Comparison of ENCODE assay signal across 9 mouse cellular contexts in genomic region chr7:44495086-44495485, GRCm38 (mm10). TPM values are rescaled to one million over a fixed set of nuclear protein-coding genes. Genes with fewer than 3 reads are reported as not detected.
DNase-seq lines count a peak whose midpoint lies in the region; ATAC-seq and TF ChIP-seq lines count a peak whose summit lies in the region.
"Had no signal": no experiment of that assay in that cellular context is flagged by ENCODE, and none has a peak within 500 bp of the region (broad histone marks: within the 10 kb centered on the region; RNA-seq: fewer than 3 reads in every experiment).

No protein-coding gene starts in this region.

- peaks cover 40% of the 10 kb centered on the region for H3K36me3 ChIP-seq in embryonic facial prominence, embryonic 12.5 days
- H3K36me3 ChIP-seq in hindbrain, embryonic 16.5 days (ENCODE audit: control insufficient read depth, insufficient read depth, low read length), result peaks cover 25% of the 10 kb centered on the region
- H3K36me3 ChIP-seq in neural tube, embryonic 12.5 days, result peaks cover 34% of the 10 kb centered on the region

- peaks cover 12% of the 10 kb centered on the region for H3K4me1 ChIP-seq in embryonic facial prominence, embryonic 12.5 days
- peaks cover 18% of the 10 kb centered on the region for H3K4me1 ChIP-seq in hindbrain, embryonic 16.5 days (ENCODE audit: control insufficient read depth, insufficient read depth, low read depth, low read length)
- H3K4me1 ChIP-seq in neural tube, embryonic 12.5 days, result peaks cover 18% of the 10 kb centered on the region

- H3K27me3 ChIP-seq in embryonic facial prominence, embryonic 12.5 days, result no peaks in the 10 kb centered on the region
- no peaks in the 10 kb centered on the region for H3K27me3 ChIP-seq in hindbrain, embryonic 16.5 days (replicated peaks; ENCODE audit: control insufficient read depth, insufficient read depth, low read length)
- 0 out of 2 replicates have a peak, but pooled peaks cover 2% of the 10 kb centered on the region for H3K27me3 ChIP-seq in neural tube, embryonic 12.5 days (replicated peaks)

- peak overlapping the region; percentile 68 for H3K4me2 ChIP-seq in embryonic facial prominence, embryonic 12.5 days (replicated peaks)
- H3K4me2 ChIP-seq in hindbrain, embryonic 16.5 days (ENCODE audit: low read length), result peak overlapping the region; percentile 76
- H3K4me2 ChIP-seq in neural tube, embryonic 12.5 days (replicated peaks), result peak overlapping the region; percentile 85

- no peaks in the 10 kb centered on the region for H3K9me3 ChIP-seq in embryonic facial prominence, embryonic 12.5 days
- no peaks in the 10 kb centered on the region for H3K9me3 ChIP-seq in hindbrain, embryonic 16.5 days (ENCODE audit: control insufficient read depth, low read length)
- H3K9me3 ChIP-seq in neural tube, embryonic 12.5 days, result no peaks in the 10 kb centered on the region

- DNase-seq in layer of hippocampus, adult 2 months (ENCODE audit: low spot score in 2 of 2), result no peak
- no peak for DNase-seq in layer of hippocampus, postnatal 36 days
- DNase-seq in ovary, adult 18-20 months (ENCODE audit: low spot score), result no peak
- DNase-seq: gastrocnemius, postnatal 14 days had no signal

- H3K27ac ChIP-seq in layer of hippocampus, adult 2 months, result peak overlapping the region; percentile 99
- H3K27ac ChIP-seq in embryonic facial prominence, embryonic 12.5 days, result no peak overlapping the region
- H3K27ac ChIP-seq in hindbrain, embryonic 16.5 days (ENCODE audit: low read depth, low read length), result no peak overlapping the region
- no peak overlapping the region for H3K27ac ChIP-seq in neural tube, embryonic 12.5 days

- WGBS in embryonic facial prominence, embryonic 12.5 days, result 86% methylated on average over 7 of the region's 7 CpGs
- WGBS in hindbrain, embryonic 16.5 days, result 71% methylated on average over 7 of the region's 7 CpGs
- 87% methylated on average over 7 of the region's 7 CpGs for WGBS in neural tube, embryonic 12.5 days

- H3K9ac ChIP-seq in embryonic facial prominence, embryonic 12.5 days, result peak overlapping the region; percentile 74; the same call in 1 of the 2 replicates
- H3K9ac ChIP-seq in hindbrain, embryonic 16.5 days (ENCODE audit: low read depth, low read length), result no peak overlapping the region; the same call in 1 of the 2 replicates
- H3K9ac ChIP-seq in neural tube, embryonic 12.5 days, result peak overlapping the region; percentile 84

- peak overlapping the region; percentile 73 for H3K4me3 ChIP-seq in layer of hippocampus, adult 2 months
- peak overlapping the region; percentile 68; the same call in 1 of the 2 replicates for H3K4me3 ChIP-seq in embryonic facial prominence, embryonic 12.5 days
- peak overlapping the region; percentile 76 for H3K4me3 ChIP-seq in hindbrain, embryonic 16.5 days (ENCODE audit: low read length)
- H3K4me3 ChIP-seq in neural tube, embryonic 12.5 days, result no peak overlapping the region

- TF ChIP-seq CTCF in layer of hippocampus, adult 2 months (conservative IDR thresholded peaks at IDR 0.05), result no peak

- no peak for ATAC-seq in embryonic facial prominence, embryonic 12.5 days (ENCODE audit: insufficient number of reproducible peaks, insufficient read depth, low FRiP score, low TSS enrichment)
- no peak for ATAC-seq in hindbrain, embryonic 16.5 days
- ATAC-seq in neural tube, embryonic 12.5 days (ENCODE audit: low FRiP score, low read depth), result no peak
- no peak for ATAC-seq in erythroid progenitor cell, adult 5-6 weeks (replicated peaks; ENCODE audit: low FRiP score, poor library complexity, severe bottlenecking)
- no peak for ATAC-seq in inflammation-experienced regulatory T-cells, adult 6 months

RNA-seq across cellular contexts. Expression of gene Emc10, which starts 1.2 kb away (rescaled TPM):
- total RNA-seq in layer of hippocampus, adult 2 months (2021), result 100 to 1,000 TPM; 210 to 220 TPM
- total RNA-seq in layer of hippocampus, postnatal 36 days (2021), result 100 to 1,000 TPM; 205 to 215 TPM
- polyA plus RNA-seq in embryonic facial prominence, embryonic 12.5 days (2016; fragmentation: Nextera tagmentation; extraction: Ambion mirVana), result 121 and 124 TPM in 2 replicates
- polyA plus RNA-seq in hindbrain, embryonic 16.5 days (2015; fragmentation: Nextera tagmentation; extraction: Ambion mirVana), result 145 and 150 TPM in 2 replicates
- polyA plus RNA-seq in neural tube, embryonic 12.5 days (2016; fragmentation: Nextera tagmentation; extraction: Ambion mirVana), result 135 and 136 TPM in 2 replicates
- total RNA-seq in erythroid progenitor cell, adult 5-6 weeks (2015; ENCODE audit: low replicate concordance), result 81.7 and 90.1 TPM in 2 replicates
- total RNA-seq in erythroid progenitor cell, adult 5-6 weeks (2017; ENCODE audit: low replicate concordance), result 43.7 and 56.1 TPM in 2 replicates
- polyA plus RNA-seq in inflammation-experienced regulatory T-cells, adult 6 months (2017; shearing (Covaris generic)), result 10 to 100 TPM; 21.0 to 22.5 (median 22.3) TPM

RNA-seq across cellular contexts. Expression of gene Fam71e1, which starts 1.3 kb away (rescaled TPM):
- total RNA-seq in layer of hippocampus, adult 2 months (2021), result 10 to 100 TPM; 19.3 to 23.4 TPM
- total RNA-seq in layer of hippocampus, postnatal 36 days (2021), result 10 to 100 TPM; 14.3 to 15.7 TPM
- 20.2 and 22.5 TPM in 2 replicates for polyA plus RNA-seq in embryonic facial prominence, embryonic 12.5 days (2016; fragmentation: Nextera tagmentation; extraction: Ambion mirVana)
- polyA plus RNA-seq in hindbrain, embryonic 16.5 days (2015; fragmentation: Nextera tagmentation; extraction: Ambion mirVana), result 20.4 and 23.7 TPM in 2 replicates
- polyA plus RNA-seq in neural tube, embryonic 12.5 days (2016; fragmentation: Nextera tagmentation; extraction: Ambion mirVana), result 26.3 and 28.1 TPM in 2 replicates
- not detected in 2 replicates for total RNA-seq in erythroid progenitor cell, adult 5-6 weeks (2015; ENCODE audit: low replicate concordance)
- total RNA-seq in erythroid progenitor cell, adult 5-6 weeks (2017; ENCODE audit: low replicate concordance), result not detected in 2 replicates
- 1 to 10 TPM; 2.7 to 5.2 (median 3.9) TPM for polyA plus RNA-seq in inflammation-experienced regulatory T-cells, adult 6 months (2017; shearing (Covaris generic))

RNA-seq across cellular contexts. Expression of gene Josd2, which starts 27.3 kb away (rescaled TPM):
- 10 to 100 TPM; 91.3 to 92.0 TPM for total RNA-seq in layer of hippocampus, adult 2 months (2021)
- total RNA-seq in layer of hippocampus, postnatal 36 days (2021), result 100 to 1,000 TPM in 1 of 2 experiments, 10 to 100 TPM in 1; 94.5 to 102 TPM
- polyA plus RNA-seq in embryonic facial prominence, embryonic 12.5 days (2016; fragmentation: Nextera tagmentation; extraction: Ambion mirVana), result 80.4 and 85.6 TPM in 2 replicates
- 42.5 and 46.2 TPM in 2 replicates for polyA plus RNA-seq in hindbrain, embryonic 16.5 days (2015; fragmentation: Nextera tagmentation; extraction: Ambion mirVana)
- polyA plus RNA-seq in neural tube, embryonic 12.5 days (2016; fragmentation: Nextera tagmentation; extraction: Ambion mirVana), result 61.5 and 61.7 TPM in 2 replicates
- 130 and 183 TPM in 2 replicates for total RNA-seq in erythroid progenitor cell, adult 5-6 weeks (2015; ENCODE audit: low replicate concordance)
- total RNA-seq in erythroid progenitor cell, adult 5-6 weeks (2017; ENCODE audit: low replicate concordance), result 122 and 124 TPM in 2 replicates
- polyA plus RNA-seq in inflammation-experienced regulatory T-cells, adult 6 months (2017; shearing (Covaris generic)), result 10 to 100 TPM; 46.9 to 62.6 (median 47.0) TPM

RNA-seq across cellular contexts. Expression of gene Mybpc2, which starts 29.4 kb away (rescaled TPM):
- not detected for total RNA-seq in layer of hippocampus, adult 2 months (2021)
- total RNA-seq in layer of hippocampus, postnatal 36 days (2021), result under 1 TPM in 1 of 2 experiments, not detected in 1; 0.12 TPM
- 0.06 TPM in 2 replicates for polyA plus RNA-seq in embryonic facial prominence, embryonic 12.5 days (2016; fragmentation: Nextera tagmentation; extraction: Ambion mirVana)
- polyA plus RNA-seq in hindbrain, embryonic 16.5 days (2015; fragmentation: Nextera tagmentation; extraction: Ambion mirVana), result 0.14 and 0.15 TPM in 2 replicates
- 0.11 and 0.14 TPM in 2 replicates for polyA plus RNA-seq in neural tube, embryonic 12.5 days (2016; fragmentation: Nextera tagmentation; extraction: Ambion mirVana)
- total RNA-seq in erythroid progenitor cell, adult 5-6 weeks (2015; ENCODE audit: low replicate concordance), result 1.3 TPM in 1 of 2 replicates, not detected in the other
- not detected in 2 replicates for total RNA-seq in erythroid progenitor cell, adult 5-6 weeks (2017; ENCODE audit: low replicate concordance)
- polyA plus RNA-seq in inflammation-experienced regulatory T-cells, adult 6 months (2017; shearing (Covaris generic)), result not detected

RNA-seq across cellular contexts. Expression of gene Aspdh, which starts 29.9 kb away (rescaled TPM):
- 10 to 100 TPM; 12.2 to 18.1 TPM for total RNA-seq in layer of hippocampus, adult 2 months (2021)
- total RNA-seq in layer of hippocampus, postnatal 36 days (2021), result 10 to 100 TPM; 13.3 to 21.6 TPM
- 0.42 and 0.71 TPM in 2 replicates for polyA plus RNA-seq in embryonic facial prominence, embryonic 12.5 days (2016; fragmentation: Nextera tagmentation; extraction: Ambion mirVana)
- polyA plus RNA-seq in hindbrain, embryonic 16.5 days (2015; fragmentation: Nextera tagmentation; extraction: Ambion mirVana), result 3.1 and 3.9 TPM in 2 replicates
- polyA plus RNA-seq in neural tube, embryonic 12.5 days (2016; fragmentation: Nextera tagmentation; extraction: Ambion mirVana), result 1.3 and 3.8 TPM in 2 replicates
- total RNA-seq in erythroid progenitor cell, adult 5-6 weeks (2015; ENCODE audit: low replicate concordance), result not detected in 2 replicates
- total RNA-seq in erythroid progenitor cell, adult 5-6 weeks (2017; ENCODE audit: low replicate concordance), result 1.4 TPM in 1 of 2 replicates, not detected in the other
- polyA plus RNA-seq in inflammation-experienced regulatory T-cells, adult 6 months (2017; shearing (Covaris generic)), result not detected
- total RNA-seq: gastrocnemius, postnatal 14 days had no signal
